Mouse (Mus musculus) ES-Bruce4 (cell line): ENCODE data around the gene Ranbp1.

Experiments used
- CTCF ChIP-seq: IDR thresholded peaks from one replicate; pipeline ENCODE4 v1.8.1; 2011; ENCODE audit warnings: low read depth, low read length
- EP300 ChIP-seq: IDR thresholded peaks from 2 replicates; pipeline ENCODE4 v1.6.1; 2011; ENCODE audit warnings: low read depth, low read length; ENCODE audit not compliant: insufficient read depth
- POLR2A ChIP-seq: IDR thresholded peaks from one replicate; pipeline ENCODE4 v1.8.1; 2011; ENCODE audit warnings: low read length; ENCODE audit not compliant: insufficient read depth

DNA sequence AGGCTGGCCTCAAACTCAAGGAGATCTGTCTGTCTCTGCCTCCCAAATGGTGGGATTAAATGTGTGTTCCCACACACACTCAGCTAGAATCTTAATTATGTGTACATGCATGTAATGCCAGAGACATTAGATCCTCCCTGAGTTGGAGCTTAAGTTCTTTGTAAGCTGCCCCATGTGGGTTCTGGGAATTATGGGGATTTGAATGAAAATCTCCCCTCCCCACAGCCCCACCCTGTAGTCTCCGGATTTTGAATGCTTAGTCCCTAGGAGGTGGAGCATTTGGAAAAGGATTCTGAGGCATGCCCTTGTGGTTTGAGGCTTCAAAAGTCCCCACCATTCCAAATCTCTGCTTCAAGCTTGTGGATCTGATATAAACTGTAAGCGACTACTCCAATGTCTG is 26.6 kb upstream of the Ranbp1 start:
- TF ChIP-seq EP300 (no peak), CTCF (no peak), POLR2A (no peak)
